Mouse (Mus musculus): ENCODE results near the gene Cbx2.

- TF ChIP-seq CTCF (conservative IDR thresholded peaks at IDR 0.05; ENCODE audit: low read length) = no peak
- no peak for TF ChIP-seq POU5F1 (IDR thresholded peaks at IDR 0.05; ENCODE audit: borderline replicate concordance, low read length)
- TF ChIP-seq NANOG (IDR thresholded peaks at IDR 0.05; ENCODE audit: borderline replicate concordance, low read length) = no peak
Observed at GRCm38 (mm10) chr11:119052661-119053256, 30.0 kb downstream of the Cbx2 start.

All from E14TG2a.4 (cell line).